26 mouse cellular contexts compared by ENCODE assay signal in the genomic region with DNA sequence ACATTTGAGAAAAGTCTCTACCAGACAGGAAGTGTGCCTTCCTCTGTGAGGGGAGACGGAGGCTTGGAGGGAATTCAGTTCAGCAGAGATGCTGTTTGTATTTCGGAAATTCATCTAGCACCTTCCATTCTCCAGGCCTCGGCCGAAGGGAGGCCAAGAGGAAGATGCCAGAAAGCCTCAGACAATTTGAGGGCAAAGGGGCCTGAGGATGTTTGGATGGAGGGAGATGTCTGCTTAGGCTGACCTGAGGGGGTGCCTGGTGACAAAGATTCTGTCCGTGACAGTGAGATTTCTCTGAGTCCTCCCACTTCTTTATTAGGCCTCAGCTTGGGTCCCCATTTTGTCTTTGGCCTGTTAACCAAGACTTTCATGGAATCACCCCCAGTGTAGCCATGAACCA.
"Had no signal": no experiment of that assay in that cellular context is flagged by ENCODE, and none has a peak within 500 bp of the region (broad histone marks: within the 10 kb centered on the region; RNA-seq: fewer than 3 reads in every experiment).

No protein-coding gene starts in this region.

- H3K36me3 ChIP-seq: intestine, embryonic 15.5 days; kidney, embryonic 15.5 days; limb, embryonic 12.5 days; limb, embryonic 15.5 days; midbrain, embryonic 10.5 days; midbrain, embryonic 13.5 days; neural tube, embryonic 13.5 days had no signal

- H3K4me1 ChIP-seq: intestine, embryonic 15.5 days; limb, embryonic 12.5 days; megakaryocyte, embryonic 14.5 days; midbrain, embryonic 10.5 days; midbrain, embryonic 13.5 days; neural tube, embryonic 13.5 days had no signal

- H3K9me3 ChIP-seq: intestine, embryonic 15.5 days; kidney, embryonic 15.5 days; limb, embryonic 15.5 days; neural tube, embryonic 13.5 days had no signal

- H3K9ac ChIP-seq: intestine, embryonic 15.5 days; kidney, embryonic 15.5 days; limb, embryonic 12.5 days; limb, embryonic 15.5 days; liver, embryonic 14.5 days; liver, postnatal 0 days; midbrain, embryonic 13.5 days; neural tube, embryonic 13.5 days had no signal

- H3K4me2 ChIP-seq: intestine, embryonic 15.5 days; kidney, embryonic 15.5 days; limb, embryonic 12.5 days; limb, embryonic 15.5 days; liver, embryonic 11.5 days; midbrain, embryonic 13.5 days; neural tube, embryonic 13.5 days had no signal

- ATAC-seq: intestine, embryonic 15.5 days; liver, postnatal 0 days; midbrain, embryonic 13.5 days; midbrain, embryonic 16.5 days had no signal

- H3K27me3 ChIP-seq: intestine, embryonic 15.5 days; kidney, embryonic 15.5 days; limb, embryonic 12.5 days; limb, embryonic 15.5 days; megakaryocyte, embryonic 14.5 days; midbrain, embryonic 13.5 days; neural tube, embryonic 13.5 days had no signal

- H3K4me3 ChIP-seq: intestine, embryonic 15.5 days; kidney, embryonic 15.5 days; left cerebral cortex, adult 2 months; limb, embryonic 12.5 days; limb, embryonic 15.5 days; megakaryocyte, embryonic 14.5 days; midbrain, embryonic 10.5 days; midbrain, embryonic 13.5 days; myocyte; neural tube, embryonic 13.5 days had no signal

- H3K27ac ChIP-seq: intestine, embryonic 15.5 days; kidney, embryonic 15.5 days; left cerebral cortex, adult 2 months; limb, embryonic 12.5 days; limb, embryonic 15.5 days; liver, embryonic 14.5 days; midbrain, embryonic 10.5 days; midbrain, embryonic 13.5 days; neural tube, embryonic 13.5 days; stomach, postnatal 0 days had no signal

- DNase-seq: kidney, adult 11 months; kidney, adult 8-10 months; kidney, postnatal 10 days; kidney, postnatal 36 days; layer of hippocampus, postnatal 36 days; left cerebral cortex, postnatal 4 days; liver, postnatal 0 days; retina, postnatal 1 day; right cerebral cortex, postnatal 25 days; thymus, adult 2 months; thymus, postnatal 14 days; thymus, postnatal 4 days had no signal
